In genomic region chr11:17864833-17865397, GRCm38 (mm10) we compare ENCODE assay signal across 12 mouse cellular contexts.
DNase-seq lines count a peak whose midpoint lies in the region; ATAC-seq lines count a peak whose summit lies in the region.
"Had no signal": no experiment of that assay in that cellular context is flagged by ENCODE, and none has a peak within 500 bp of the region (broad histone marks: within the 10 kb centered on the region; RNA-seq: fewer than 3 reads in every experiment).

No protein-coding gene starts in this region.

- no peak overlapping the region for H3K27ac ChIP-seq in neural tube, embryonic 11.5 days (ENCODE audit: low read depth, low read length)
- peak overlapping the region; percentile 35; the same call in 1 of the 2 replicates for H3K27ac ChIP-seq in embryonic facial prominence, embryonic 10.5 days (replicated peaks)
- no peak overlapping the region for H3K27ac ChIP-seq in hindbrain, embryonic 16.5 days (ENCODE audit: low read depth, low read length)
- H3K27ac ChIP-seq: liver, embryonic 13.5 days had no signal

- no peak overlapping the region for H3K4me2 ChIP-seq in neural tube, embryonic 11.5 days (ENCODE audit: low read depth)
- no peak overlapping the region for H3K4me2 ChIP-seq in hindbrain, embryonic 16.5 days (ENCODE audit: low read length)
- H3K4me2 ChIP-seq: liver, embryonic 13.5 days had no signal

- H3K9me3 ChIP-seq in neural tube, embryonic 11.5 days (ENCODE audit: control insufficient read depth, low read length) = no peaks in the 10 kb centered on the region
- H3K9me3 ChIP-seq in embryonic facial prominence, embryonic 10.5 days = no peaks in the 10 kb centered on the region
- no peaks in the 10 kb centered on the region for H3K9me3 ChIP-seq in hindbrain, embryonic 16.5 days (ENCODE audit: control insufficient read depth, low read length)
- H3K9me3 ChIP-seq: liver, embryonic 13.5 days had no signal

- ATAC-seq in neural tube, embryonic 11.5 days (ENCODE audit: insufficient read depth, low FRiP score, low TSS enrichment) = no peak
- ATAC-seq in hindbrain, embryonic 16.5 days = peak; percentile 54
- ATAC-seq in inflammation-experienced regulatory T-cells, adult 6 months = no peak
- ATAC-seq: forebrain, postnatal 0 days had no signal

- H3K4me3 ChIP-seq in neural tube, embryonic 11.5 days (ENCODE audit: low read depth, low read length) = no peak overlapping the region
- H3K4me3 ChIP-seq in embryonic facial prominence, embryonic 10.5 days = no peak overlapping the region
- H3K4me3 ChIP-seq in hindbrain, embryonic 16.5 days (ENCODE audit: low read length) = no peak overlapping the region
- H3K4me3 ChIP-seq: liver, embryonic 13.5 days had no signal

- DNase-seq in neural tube, embryonic 11.5 days (ENCODE audit: low spot score) = peak; percentile 39
- no peak for DNase-seq in neural tube, embryonic 10.5 days (ENCODE audit: extremely low spot score, low spot score)
- DNase-seq in embryonic facial prominence, embryonic 10.5 days (ENCODE audit: low spot score) = peak; percentile 39
- peak; percentile 4 for DNase-seq in yolk sac, embryonic 10.5 days (ENCODE audit: low spot score)
- DNase-seq in right cerebral cortex, postnatal 36 days (ENCODE audit: low spot score in 2 of 2) = no peak
- DNase-seq: adrenal gland, adult 8-10 months; cerebellum, postnatal 10 days; forebrain, postnatal 0 days; kidney, adult 9 months; liver, embryonic 13.5 days had no signal

- no peaks in the 10 kb centered on the region for H3K36me3 ChIP-seq in neural tube, embryonic 11.5 days (ENCODE audit: control insufficient read depth, insufficient read depth, low read length)
- H3K36me3 ChIP-seq in embryonic facial prominence, embryonic 10.5 days (replicated peaks) = no peaks in the 10 kb centered on the region
- H3K36me3 ChIP-seq in hindbrain, embryonic 16.5 days (ENCODE audit: control insufficient read depth, insufficient read depth, low read length) = no peaks in the 10 kb centered on the region
- H3K36me3 ChIP-seq: liver, embryonic 13.5 days had no signal

- 36% methylated on average over 4 of the region's 4 CpGs for WGBS in neural tube, embryonic 11.5 days
- 44% methylated on average over 4 of the region's 4 CpGs for WGBS in embryonic facial prominence, embryonic 10.5 days
- 26% methylated on average over 4 of the region's 4 CpGs for WGBS in hindbrain, embryonic 16.5 days

- H3K9ac ChIP-seq in neural tube, embryonic 11.5 days (ENCODE audit: low read length) = no peak overlapping the region
- no peak overlapping the region for H3K9ac ChIP-seq in hindbrain, embryonic 16.5 days (ENCODE audit: low read depth, low read length)
- H3K9ac ChIP-seq: forebrain, postnatal 0 days; liver, embryonic 13.5 days had no signal

- H3K27me3 ChIP-seq in neural tube, embryonic 11.5 days (ENCODE audit: control insufficient read depth, insufficient read depth, low read length) = no peaks in the 10 kb centered on the region
- no peaks in the 10 kb centered on the region for H3K27me3 ChIP-seq in embryonic facial prominence, embryonic 10.5 days (replicated peaks; ENCODE audit: low read depth, poor library complexity, severe bottlenecking)
- no peaks in the 10 kb centered on the region for H3K27me3 ChIP-seq in hindbrain, embryonic 16.5 days (replicated peaks; ENCODE audit: control insufficient read depth, insufficient read depth, low read length)
- H3K27me3 ChIP-seq: liver, embryonic 13.5 days had no signal

- H3K4me1 ChIP-seq in neural tube, embryonic 11.5 days (ENCODE audit: control insufficient read depth, insufficient read depth, low read length) = no peaks in the 10 kb centered on the region
- H3K4me1 ChIP-seq in embryonic facial prominence, embryonic 10.5 days = peaks cover 10% of the 10 kb centered on the region
- no peaks in the 10 kb centered on the region for H3K4me1 ChIP-seq in hindbrain, embryonic 16.5 days (ENCODE audit: control insufficient read depth, insufficient read depth, low read depth, low read length)
- H3K4me1 ChIP-seq: liver, embryonic 13.5 days had no signal

Comparison
In these comparisons a context has a peak if more than half of its experiments do, and no peak if none do; other contexts are left out.
1. DNase-seq: peak in neural tube, embryonic 11.5 days (single experiment), embryonic facial prominence, embryonic 10.5 days (single experiment) and yolk sac, embryonic 10.5 days (single experiment); none in neural tube, embryonic 10.5 days (single experiment) and right cerebral cortex, postnatal 36 days (0 of 2).